Mouse (Mus musculus): ENCODE measurements around the gene Hdac7. TPM values are rescaled to one million over a fixed set of nuclear protein-coding genes. Genes with fewer than 3 reads are reported as not detected.
"Not testable (repeated sequence)": the region's sequence is repeated elsewhere in the genome, so short reads cannot be mapped to it uniquely, and the experiment has no call there.

Hdac7 gene
- polyA plus RNA-seq, 1 experiment from 2014 or later: 210 TPM

DNA sequence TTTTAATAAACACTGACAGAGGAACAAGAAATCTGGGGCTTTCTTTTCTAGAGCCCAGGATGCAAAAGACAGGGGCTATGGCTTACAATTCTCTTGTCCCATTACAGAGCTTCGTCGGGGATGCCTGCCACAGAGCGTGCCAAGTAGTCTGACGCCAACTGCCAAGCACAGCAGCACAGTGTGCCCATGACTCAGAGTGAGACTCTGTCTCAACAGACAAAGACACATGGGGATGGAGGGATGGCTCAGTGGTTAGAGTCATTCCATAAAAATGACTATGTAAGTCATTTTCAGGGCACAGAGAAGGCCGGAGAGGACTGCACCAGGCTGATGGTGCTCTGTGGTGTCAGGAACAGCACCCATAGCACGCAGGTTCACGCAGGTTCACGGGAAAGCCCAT lies 27.9 kb upstream of the Hdac7 start:
- CTCF ChIA-PET: interaction anchor here (2.8 kb wide), 1 partner anchor 92 kb away, joined by 12 read pairs; the partner anchor contains the start of gene Tmem106c
- DNase-seq (ENCODE audit: low read depth, low spot score) (no peak), ATAC-seq (no peak)
- no peak for TF ChIP-seq CTCF (IDR thresholded peaks at IDR 0.05)
- in situ Hi-C loops (cut with MboI; ENCODE audit: low pct_unique_long_range_greater_than_20kb): loop anchor here (25.0 kb wide), 1 partner anchor 290 kb away; the partner anchor contains the start of genes Asb8 and Ccdc184
- no peaks in the 10 kb centered on the region for H3K27me3 ChIP-seq
- POLR2A ChIA-PET: no interaction called here

DNA sequence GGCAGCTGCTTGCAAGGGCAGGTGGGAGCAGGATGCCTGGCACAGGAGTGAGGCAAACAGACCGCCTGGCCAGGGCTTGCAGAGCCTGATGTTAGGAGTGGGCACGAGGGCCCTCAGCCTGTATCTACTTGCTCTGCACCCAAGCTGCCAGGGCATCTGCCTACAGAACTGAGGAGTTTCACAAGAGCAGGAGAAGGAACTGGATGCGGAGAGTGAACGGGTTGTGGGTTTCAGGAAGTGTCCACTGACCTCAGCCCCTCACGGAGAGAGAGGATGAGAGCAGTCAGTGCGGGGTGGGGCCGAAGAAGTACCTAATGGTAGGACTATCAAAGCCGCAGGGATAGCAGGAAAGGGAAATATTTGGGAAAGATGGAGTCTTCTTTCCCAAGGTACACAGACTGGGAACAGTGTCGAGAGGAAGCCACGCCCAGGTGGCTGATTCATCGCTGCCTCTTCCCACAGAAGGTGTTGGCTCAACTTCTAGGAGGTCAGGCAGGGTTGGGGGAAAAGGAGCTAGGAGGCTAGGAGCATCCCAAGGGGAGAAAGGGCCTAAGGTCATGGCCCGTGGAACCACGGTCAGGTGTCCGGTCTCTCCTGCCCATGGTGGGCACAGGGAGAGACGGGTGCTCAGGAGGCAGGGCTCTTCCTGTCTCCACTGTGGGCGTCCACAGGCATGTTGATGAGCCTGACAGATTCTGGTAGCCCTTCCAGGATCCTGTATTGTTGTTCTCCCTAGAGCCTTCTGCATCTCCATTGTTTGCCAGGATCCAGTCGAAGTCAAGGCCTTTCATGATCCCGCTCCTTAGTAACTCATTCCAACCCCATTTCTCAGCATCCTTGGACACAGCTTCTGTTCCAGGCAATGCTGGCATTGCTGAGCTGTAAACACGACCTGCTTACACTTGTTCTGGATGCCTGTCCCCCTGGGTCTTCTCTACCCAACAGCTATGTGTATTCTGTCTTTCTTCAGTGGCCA lies 27.0 kb upstream of the Hdac7 start:
- POLR2A ChIA-PET: interaction anchor here (0.6 to 1.1 kb wide), 4 partner anchors 33 to 296 kb away, joined by 3 read pairs; no protein-coding TSS in a partner anchor
- ATAC-seq: no peak
- DNase-seq (ENCODE audit: low read depth, low spot score): no peak
- in situ Hi-C loops (cut with MboI; ENCODE audit: low pct_unique_long_range_greater_than_20kb): loop anchor here (25.0 kb wide), 1 partner anchor 291 kb away; the partner anchor contains the start of genes Asb8 and Ccdc184
- CTCF ChIA-PET: interaction anchor here (0.6 to 2.8 kb wide), 6 partner anchors 14 to 93 kb away, joined by 3 to 12 read pairs (median 4); partner anchors contain the start of gene Tmem106c
- no peaks in the 10 kb centered on the region for H3K27me3 ChIP-seq
- no peak for TF ChIP-seq CTCF (IDR thresholded peaks at IDR 0.05)

DNA sequence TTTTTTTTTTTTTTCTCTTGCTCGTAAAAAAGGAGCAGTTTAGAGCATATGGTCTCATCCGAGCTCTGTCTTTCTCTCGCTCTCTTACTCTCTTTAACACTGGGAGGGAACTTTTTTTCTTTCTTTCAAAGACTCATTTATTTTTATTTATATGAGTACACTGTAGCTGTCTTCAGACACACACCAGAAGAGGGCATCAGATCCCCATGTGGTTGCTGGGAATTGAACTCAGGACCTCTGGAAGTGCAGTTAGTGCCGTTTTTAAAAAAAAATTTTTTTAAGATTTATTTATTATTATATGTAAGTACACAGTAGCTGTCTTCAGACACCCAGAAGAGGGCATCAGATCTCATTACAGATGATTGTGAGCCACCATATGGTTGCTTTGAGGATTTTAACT lies 25.8 kb upstream of the Hdac7 start:
- ATAC-seq; DNase-seq (ENCODE audit: low read depth, low spot score); H3K27me3 ChIP-seq: not testable (repeated sequence)
- ChIA-PET POLR2A (interaction anchor here (0.9 kb wide), 1 partner anchor 27 kb away, joined by 8 read pairs; no protein-coding TSS in a partner anchor), CTCF (interaction anchor here (0.7 to 2.8 kb wide), 4 partner anchors 20 to 94 kb away, joined by 3 to 12 read pairs (median 5); partner anchors contain the start of gene Tmem106c)
- in situ Hi-C loops (cut with MboI; ENCODE audit: low pct_unique_long_range_greater_than_20kb): loop anchor here (25.0 kb wide), 1 partner anchor 292 kb away; the partner anchor contains the start of genes Asb8 and Ccdc184

DNA sequence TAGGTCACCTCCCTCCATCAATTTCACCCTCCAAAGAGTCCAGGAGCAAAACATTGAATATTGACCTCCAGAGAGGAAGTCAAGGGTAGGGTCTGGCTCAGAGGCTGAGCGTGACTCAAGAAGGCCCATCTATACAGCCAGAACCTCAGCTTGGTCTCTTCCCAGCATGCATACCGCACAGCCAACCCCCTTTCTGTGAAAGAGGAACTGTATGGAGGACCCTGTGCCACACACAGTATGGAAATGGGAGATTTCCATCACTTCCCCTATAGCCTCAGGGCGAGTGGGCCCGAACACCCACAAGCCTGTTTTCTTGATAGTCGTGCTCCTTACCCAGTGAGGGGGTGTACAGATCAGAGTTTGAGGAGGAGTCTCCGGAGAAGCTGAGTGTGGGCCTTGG lies 24.7 kb upstream of the Hdac7 start:
- DNase-seq (ENCODE audit: low read depth, low spot score) (no peak), ATAC-seq (no peak)
- H3K27me3 ChIP-seq: no peaks in the 10 kb centered on the region
- CTCF ChIA-PET: interaction anchor here (2.4 kb wide), 1 partner anchor 83 kb away, joined by 7 read pairs; no protein-coding TSS in a partner anchor
- in situ Hi-C loops (cut with MboI; ENCODE audit: low pct_unique_long_range_greater_than_20kb): loop anchor here (10.0 to 25.0 kb wide), 2 partner anchors 186 to 293 kb away; partner anchors contain the start of genes Asb8 and Ccdc184
- POLR2A ChIA-PET: no interaction called here
- no peak for TF ChIP-seq CTCF (IDR thresholded peaks at IDR 0.05)

DNA sequence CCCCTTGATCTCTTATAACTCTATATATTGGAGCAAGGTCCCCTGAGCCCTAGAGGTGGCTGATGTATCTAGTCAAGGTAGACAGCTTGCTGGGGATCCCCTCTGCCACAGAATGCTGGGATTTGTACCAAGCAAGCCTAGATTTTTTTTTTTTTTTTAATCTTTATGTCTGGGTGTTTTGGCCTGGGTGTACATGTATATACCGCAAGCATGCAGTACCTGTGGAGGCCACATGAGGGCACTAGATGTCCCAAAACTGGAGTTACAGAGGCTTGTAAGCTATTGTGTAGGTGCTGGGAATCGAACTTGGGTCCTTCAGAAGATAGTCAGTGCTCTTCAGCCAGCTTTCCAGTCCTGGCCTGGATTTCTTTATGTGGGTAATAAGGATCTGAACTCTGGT lies 21.7 kb upstream of the Hdac7 start:
- POLR2A ChIA-PET: interaction anchor here (1.4 kb wide), 1 partner anchor 86 kb away, joined by 4 read pairs; no protein-coding TSS in a partner anchor
- no peak for TF ChIP-seq CTCF (IDR thresholded peaks at IDR 0.05)
- no peak for ATAC-seq
- no peaks in the 10 kb centered on the region for H3K27me3 ChIP-seq
- no peak for DNase-seq (ENCODE audit: low read depth, low spot score)
- CTCF ChIA-PET: interaction anchor here (1.1 kb wide), 1 partner anchor 39 kb away, joined by 3 read pairs; no protein-coding TSS in a partner anchor
- in situ Hi-C loops (cut with MboI; ENCODE audit: low pct_unique_long_range_greater_than_20kb): loop anchor here (10.0 to 25.0 kb wide), 2 partner anchors 189 to 296 kb away; partner anchors contain the start of genes Asb8 and Ccdc184

DNA sequence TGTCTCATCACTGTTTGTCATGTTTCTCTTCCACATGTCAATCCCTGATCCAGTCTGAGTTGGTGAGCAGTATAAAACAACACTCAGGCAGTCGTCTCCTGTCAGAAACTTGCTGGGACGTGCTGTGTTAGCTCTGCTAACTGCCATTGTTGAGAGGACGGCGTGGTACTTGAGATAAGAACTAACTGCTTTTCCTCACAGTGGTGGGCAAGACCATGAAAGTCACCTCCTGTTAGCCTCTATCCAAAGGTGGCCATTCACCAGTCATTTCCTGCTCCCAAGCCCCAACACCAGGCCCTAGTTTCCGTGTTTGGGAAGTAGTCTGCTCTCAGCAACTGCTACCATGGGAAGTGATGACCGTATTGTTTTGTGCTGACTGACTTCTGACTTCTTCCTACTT lies 20.9 kb upstream of the Hdac7 start:
- in situ Hi-C loops (cut with MboI; ENCODE audit: low pct_unique_long_range_greater_than_20kb): loop anchor here (10.0 to 25.0 kb wide), 2 partner anchors 190 to 297 kb away; partner anchors contain the start of genes Asb8 and Ccdc184
- no peaks in the 10 kb centered on the region for H3K27me3 ChIP-seq
- CTCF ChIA-PET: no interaction called here
- POLR2A ChIA-PET: interaction anchor here (1.4 kb wide), 1 partner anchor 87 kb away, joined by 4 read pairs; no protein-coding TSS in a partner anchor
- no peak for DNase-seq (ENCODE audit: low read depth, low spot score)
- TF ChIP-seq CTCF (IDR thresholded peaks at IDR 0.05): no peak
- no peak for ATAC-seq

DNA sequence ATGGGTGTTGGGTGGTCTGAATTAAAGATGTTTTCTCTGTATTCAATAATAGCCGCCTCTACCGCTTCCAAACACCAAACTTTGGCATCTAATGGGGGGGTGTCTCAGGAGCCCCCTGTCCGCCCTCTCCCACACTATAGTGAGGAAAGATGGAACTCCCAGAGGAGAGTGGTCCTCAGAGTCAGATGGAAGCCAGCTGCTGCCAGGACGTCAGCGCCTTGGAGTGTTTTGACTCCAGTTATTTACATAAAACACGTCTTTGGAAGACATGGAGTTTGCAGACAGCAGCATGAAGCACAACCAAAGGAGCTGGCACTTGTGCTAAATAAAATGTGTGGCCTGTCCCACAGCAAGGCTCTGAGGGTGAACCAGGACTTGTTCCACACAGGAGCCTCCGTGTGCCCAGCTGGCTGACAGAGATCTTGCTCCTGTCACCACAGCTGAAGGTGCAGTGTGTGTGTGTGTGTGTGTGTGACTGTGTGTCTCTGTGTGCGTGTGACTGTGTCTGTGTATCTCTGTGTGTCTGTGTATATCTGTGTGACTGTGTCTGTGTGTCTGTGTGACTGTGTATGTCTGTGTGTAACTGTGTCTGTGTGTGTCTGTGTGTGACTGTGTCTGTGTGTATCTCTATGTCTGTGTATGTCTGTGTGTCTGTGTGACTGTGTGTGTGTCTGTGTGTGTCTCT lies 20.2 kb upstream of the Hdac7 start:
- POLR2A ChIA-PET: no interaction called here
- DNase-seq (ENCODE audit: low read depth, low spot score) (no peak), ATAC-seq (no peak)
- CTCF ChIA-PET: no interaction called here
- no peaks in the 10 kb centered on the region for H3K27me3 ChIP-seq
- in situ Hi-C loops (cut with MboI; ENCODE audit: low pct_unique_long_range_greater_than_20kb): loop anchor here (10.0 to 25.0 kb wide), 2 partner anchors 190 to 298 kb away; partner anchors contain the start of genes Asb8 and Ccdc184
- no peak for TF ChIP-seq CTCF (IDR thresholded peaks at IDR 0.05)

DNA sequence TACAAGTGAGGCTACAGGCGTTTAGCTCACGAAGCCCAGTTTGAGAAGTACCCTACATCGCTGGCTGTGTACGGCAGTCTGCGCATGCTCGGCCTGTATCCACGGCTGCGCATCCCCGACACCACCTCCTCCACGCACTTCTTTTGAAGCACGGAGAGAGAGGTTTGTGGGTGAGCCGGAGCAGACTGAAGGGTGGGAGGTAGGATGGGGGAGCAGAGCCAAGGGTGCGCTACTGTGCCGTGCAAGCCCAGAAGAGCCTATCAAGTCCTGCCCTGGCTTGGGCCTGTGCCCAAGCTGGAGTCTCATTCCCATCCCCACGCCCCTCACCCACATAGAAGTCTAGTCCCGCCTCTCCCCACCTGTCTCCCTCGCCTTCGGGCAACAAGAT lies 19.2 kb upstream of the Hdac7 start:
- ChIA-PET CTCF (no interaction called here), POLR2A (no interaction called here)
- ATAC-seq: no peak

DNA sequence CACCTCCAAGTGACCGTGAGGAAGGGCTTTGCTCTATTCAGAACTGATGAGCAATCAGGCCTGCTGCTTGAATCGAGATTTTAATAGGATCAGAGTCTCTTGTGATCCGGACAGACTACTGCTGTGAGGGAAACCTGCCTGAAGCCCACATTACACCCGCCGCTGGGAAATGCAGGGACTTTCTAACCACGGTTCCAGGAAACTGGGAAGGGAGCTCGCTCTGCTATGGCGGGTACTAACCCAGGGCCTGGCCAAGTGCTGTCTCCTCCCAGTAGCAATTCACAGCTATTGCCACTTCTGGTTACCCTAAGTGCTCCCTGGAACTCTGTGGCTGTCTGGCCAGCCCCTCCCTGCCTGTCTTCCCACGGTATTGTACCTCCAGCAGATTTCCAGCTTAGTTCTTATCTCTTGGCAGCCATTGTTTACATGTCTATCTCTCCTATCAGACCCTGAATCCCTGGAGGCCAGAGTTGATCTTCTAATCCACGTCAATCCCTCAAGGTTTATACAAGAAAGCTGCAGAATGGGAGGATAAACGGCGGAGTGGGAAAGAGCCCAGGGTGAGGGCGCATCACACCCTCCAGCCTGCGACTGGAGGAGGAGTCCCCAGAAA lies 18.7 kb upstream of the Hdac7 start:
- no peaks in the 10 kb centered on the region for H3K27me3 ChIP-seq
- POLR2A ChIA-PET: interaction anchor here (0.9 kb wide), 1 partner anchor 53 kb away, joined by 3 read pairs; no protein-coding TSS in a partner anchor
- ATAC-seq (no peak), DNase-seq (ENCODE audit: low read depth, low spot score) (no peak)
- CTCF ChIA-PET: no interaction called here
- TF ChIP-seq CTCF (IDR thresholded peaks at IDR 0.05): no peak
- in situ Hi-C loops (cut with MboI; ENCODE audit: low pct_unique_long_range_greater_than_20kb): loop anchor here (10.0 to 25.0 kb wide), 2 partner anchors 192 to 299 kb away; partner anchors contain the start of genes Asb8 and Ccdc184

More for the DNA sequence above, 19.2 kb upstream of the Hdac7 start:
- in situ Hi-C loops (cut with MboI; ENCODE audit: low pct_unique_long_range_greater_than_20kb): loop anchor here (10.0 to 25.0 kb wide), 2 partner anchors 191 to 299 kb away; partner anchors contain the start of genes Asb8 and Ccdc184
- DNase-seq (ENCODE audit: low read depth, low spot score): no peak
- TF ChIP-seq CTCF (IDR thresholded peaks at IDR 0.05): no peak
- no peaks in the 10 kb centered on the region for H3K27me3 ChIP-seq

All from Patski (cell line).